Mouse (Mus musculus) colon, adult 2 months (tissue): Measurements from ENCODE around the gene Gm17720. TPM values are rescaled to one million over a fixed set of nuclear protein-coding genes. Genes with fewer than 3 reads are reported as not detected.

Experiments
- polyA plus RNA-seq: library from polyadenylated mRNA; depleted of rRNA; stranded (reverse); fragments of >200 nt; gene quantifications from 2 replicates; pipeline ENCODE4 v1.2.3, GENCODE M21; 2012; rRNA removed

The Gm17720 gene
- polyA plus RNA-seq, result not detected in 2 replicates

GRCm38 (mm10) chr8:110102653-110103052, at the start of gene Gm17720:
Gene Gm17720 (minus strand): TSS chr8:110102753.

DNA sequence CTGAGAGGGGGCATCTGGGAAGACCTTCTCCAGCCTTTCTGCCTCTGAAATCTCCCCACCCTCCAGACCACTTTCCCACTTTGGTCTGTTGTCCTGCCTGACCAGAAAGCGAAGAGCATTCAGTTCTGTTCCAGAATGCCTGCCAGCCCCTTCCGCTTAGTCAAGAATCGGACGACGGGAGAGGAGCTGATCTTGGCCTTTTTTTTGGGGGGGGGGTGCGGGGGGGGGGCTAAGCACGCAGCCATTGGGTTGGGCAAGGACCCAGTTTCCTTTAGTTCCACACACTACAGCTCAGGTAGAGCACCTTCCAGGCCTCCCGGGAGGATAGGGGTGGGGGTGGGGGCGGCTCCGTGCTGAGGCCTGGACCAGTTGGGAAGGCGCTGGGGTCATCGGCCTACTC, 1.6 kb downstream of the Gm17720 start, which contains the start of gene Gm21964:
Gene Gm21964 (plus strand): TSS at position 301 of the 400 bp plus-strand sequence.

GRCm38 (mm10) chr8:110079282-110080221, 23.0 kb downstream of the Gm17720 start, which contains the start of gene Zfp612:
Gene Zfp612 (plus strand): TSS chr8:110079746.

DNA sequence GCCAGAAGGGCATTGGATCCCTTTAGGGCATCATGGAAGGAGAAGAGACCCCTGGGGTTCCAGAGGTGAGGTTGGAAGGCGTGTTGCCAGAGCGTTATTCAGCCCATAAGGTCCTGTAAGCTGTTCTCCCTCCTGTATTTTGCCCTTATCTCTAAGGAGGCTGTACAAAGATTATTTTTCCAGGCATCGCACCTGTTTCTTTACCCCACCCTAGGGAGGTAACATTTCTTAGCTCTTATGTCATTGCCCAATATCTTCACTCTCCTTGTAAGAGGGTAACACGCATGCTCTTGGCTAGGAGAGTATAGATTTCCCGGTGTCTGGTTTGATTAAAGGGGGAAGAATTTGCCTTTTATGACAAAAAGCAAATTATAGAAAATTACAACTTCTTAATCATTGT, 62.9 kb downstream of the Gm17720 start, which contains the start of gene Chst4:
Gene Chst4 (minus strand): TSS at position 82 of the 400 bp plus-strand sequence.

Other genes starting within 250 kb of the Gm17720 start
- gene Phlpp2, start 234.2 kb downstream of the Gm17720 start, polyA plus RNA-seq, result 13.4 and 13.8 TPM in 2 replicates
- 47.6 and 50.9 TPM in 2 replicates for gene Marveld3, start 140.6 kb downstream of the Gm17720 start, polyA plus RNA-seq
- gene Tat, start 112.3 kb downstream of the Gm17720 start, polyA plus RNA-seq, result 13.1 and 20.7 TPM in 2 replicates
- gene Chst4, start 63.0 kb downstream of the Gm17720 start, polyA plus RNA-seq, result 119 and 169 TPM in 2 replicates
- gene Zfp612, start 23.0 kb downstream of the Gm17720 start, polyA plus RNA-seq, result 2.1 TPM in 2 replicates
- gene Gm21964, start 1.5 kb downstream of the Gm17720 start, polyA plus RNA-seq, result not detected in 2 replicates
- 11.1 and 14.7 TPM in 2 replicates for gene Calb2, start 65.5 kb upstream of the Gm17720 start, polyA plus RNA-seq
- gene Cmtr2, start 112.9 kb upstream of the Gm17720 start, polyA plus RNA-seq, result 2.8 and 3.7 TPM in 2 replicates
- gene Hydin, start 164.2 kb upstream of the Gm17720 start, polyA plus RNA-seq, result 0.01 TPM in 1 of 2 replicates, not detected in the other